Mouse (Mus musculus) ES-E14 (cell line): ENCODE results near the gene Nedd4. TPM values are rescaled to one million over a fixed set of nuclear protein-coding genes. Genes with fewer than 3 reads are reported as not detected.

Source experiments
- DNase-seq: peaks from one replicate; pipeline ENCODE4 v3.0.0-alpha.2; 2013; ENCODE audit warnings: low read depth, low spot score
- H3K27ac ChIP-seq: 2 replicates; pipeline ENCODE4 v1.5.1; 2012; ENCODE audit warnings: low read depth, mild to moderate bottlenecking, low read length, moderate library complexity, mixed read lengths; ENCODE audit not compliant: poor library complexity, insufficient read depth, severe bottlenecking
- H3K36me3 ChIP-seq: 2 replicates; pipeline ENCODE4 v1.6.1; 2012; ENCODE audit warnings: mild to moderate bottlenecking, low read length, moderate library complexity, mixed read lengths; ENCODE audit not compliant: control insufficient read depth, poor library complexity, insufficient read depth, severe bottlenecking
- H3K4me1 ChIP-seq, 2 experiments: fragments of 150-350 bp in 1 of 2; sonication (generic) in 1 of 2; 2 replicates each; pipeline ENCODE4 v1.6.1; 2012; ENCODE audit warnings: low read length in 2 of 2, mild to moderate bottlenecking in 1 of 2, mixed read lengths in 1 of 2; ENCODE audit not compliant: control insufficient read depth in 2 of 2, insufficient read depth in 2 of 2, poor library complexity in 1 of 2
- H3K4me3 ChIP-seq, 2 experiments: fragments of 150-350 bp in 1 of 2; sonication (generic) in 1 of 2; 2 replicates each; pipeline ENCODE4 v1.5.1; 2012; ENCODE audit warnings: low read length in 2 of 2, low read depth in 1 of 2, mild to moderate bottlenecking in 1 of 2, mixed read lengths in 1 of 2; ENCODE audit not compliant: insufficient read depth in 1 of 2, poor library complexity in 1 of 2, severe bottlenecking in 1 of 2
- H3K9ac ChIP-seq: 2 replicates; pipeline ENCODE4 v1.6.1; 2012; ENCODE audit warnings: low read depth, mild to moderate bottlenecking, low read length, mixed read lengths; ENCODE audit not compliant: poor library complexity, insufficient read depth, severe bottlenecking
- H3K9me3 ChIP-seq: fragments of 150-350 bp; sonication (generic); 2 replicates; pipeline ENCODE4 v1.6.1; 2012; ENCODE audit warnings: low read depth, mild to moderate bottlenecking, low read length; ENCODE audit not compliant: control insufficient read depth, insufficient read depth
- CHD2 ChIP-seq: IDR thresholded peaks from 2 replicates; pipeline ENCODE4 v1.6.1; 2014; ENCODE audit warnings: mild to moderate bottlenecking, low read depth, low read length, inconsistent platforms
- HCFC1 ChIP-seq: IDR thresholded peaks from 2 replicates; pipeline ENCODE4 v1.6.1; 2012; ENCODE audit warnings: low read length, inconsistent platforms, borderline replicate concordance; ENCODE audit not compliant: insufficient read depth
- MAFK ChIP-seq: IDR thresholded peaks from 2 replicates; pipeline ENCODE4 v1.6.1; 2014; ENCODE audit warnings: mild to moderate bottlenecking, low read depth, low read length, inconsistent platforms; ENCODE audit not compliant: insufficient read depth
- ZC3H11A ChIP-seq: IDR thresholded peaks from 2 replicates; pipeline ENCODE4 v1.6.1; 2012; ENCODE audit warnings: low read depth, mild to moderate bottlenecking, inconsistent platforms, low read length, borderline replicate concordance
- ZNF384 ChIP-seq: IDR thresholded peaks from 2 replicates; pipeline ENCODE4 v1.6.1; 2012; ENCODE audit warnings: low read depth, low read length, inconsistent platforms
- in situ Hi-C, 2 experiments: fragments of 600-800 bp; cut with MboI; formaldehyde crosslinking; loops; one replicate each; pipeline ENCODE4 v1.15.1; 2025; ENCODE audit warnings: low sequenced_read_pairs in 2 of 2, inconsistent platforms in 1 of 2; ENCODE audit not compliant: unreplicated experiment in 2 of 2
- total RNA-seq: library from RNA; depleted of rRNA; stranded (reverse); fragments of 300-350 nt; gene quantifications from 2 replicates; pipeline ENCODE4 v1.2.3, GENCODE M21; 2012

The Nedd4 gene
- total RNA-seq, 1 experiment: 324 TPM

DNA sequence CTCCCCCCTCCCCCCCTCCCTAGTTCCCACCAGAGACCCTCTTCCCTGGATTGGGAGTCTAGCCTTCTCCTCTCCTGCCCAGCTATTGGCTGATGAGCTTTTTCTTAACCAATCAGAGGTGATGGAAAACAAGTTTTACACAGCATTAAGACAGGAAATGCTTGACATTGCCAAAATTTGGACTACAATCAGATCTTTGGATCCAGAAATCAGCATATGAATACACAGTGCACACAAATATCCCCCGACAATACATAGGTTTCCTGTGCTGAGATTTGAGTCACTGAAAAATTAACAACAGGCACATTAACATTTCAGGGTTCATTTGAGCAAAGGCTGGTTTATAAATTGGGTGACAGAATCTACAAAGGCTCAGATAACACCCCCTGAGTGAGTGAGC lies 4.5 kb upstream of the Nedd4 start:
- Histone ChIP-seq H3K27ac (peak overlapping the region; percentile 18; the same call in 1 of the 2 replicates), H3K4me1 (peaks cover 5 to 34% of the 10 kb centered on the region in 2 experiments; a peak in 3 of 4 replicates), H3K9ac (no peak overlapping the region), H3K36me3 (no peaks in the 10 kb centered on the region), H3K9me3 (no peaks in the 10 kb centered on the region), H3K4me3 (no peak overlapping the region)
- TF ChIP-seq ZC3H11A (no peak), MAFK (no peak), CHD2 (no peak), ZNF384 (no peak), HCFC1 (no peak)
- in situ Hi-C loops: no loop called here
- no peak for DNase-seq

DNA sequence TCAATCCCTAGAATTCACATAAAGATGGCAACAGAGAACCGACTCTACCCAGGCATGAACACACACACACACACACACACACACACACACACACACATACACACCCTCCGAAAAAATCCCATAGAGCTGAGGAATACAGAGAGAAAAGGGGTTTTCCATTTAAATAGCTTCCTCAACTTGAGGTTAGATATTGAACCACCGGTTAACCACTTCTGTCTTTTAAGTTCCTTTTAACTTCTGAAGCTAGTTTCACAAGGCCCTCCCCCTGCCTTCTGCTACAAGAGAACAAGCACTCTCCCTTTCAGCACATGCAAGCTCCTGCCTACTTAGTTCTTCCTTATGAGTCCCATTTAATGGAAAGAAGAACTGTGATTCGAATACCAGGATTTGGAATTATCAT lies 2.0 kb upstream of the Nedd4 start:
- no peak overlapping the region; the same call in 1 of the 2 replicates for H3K27ac ChIP-seq

DNA sequence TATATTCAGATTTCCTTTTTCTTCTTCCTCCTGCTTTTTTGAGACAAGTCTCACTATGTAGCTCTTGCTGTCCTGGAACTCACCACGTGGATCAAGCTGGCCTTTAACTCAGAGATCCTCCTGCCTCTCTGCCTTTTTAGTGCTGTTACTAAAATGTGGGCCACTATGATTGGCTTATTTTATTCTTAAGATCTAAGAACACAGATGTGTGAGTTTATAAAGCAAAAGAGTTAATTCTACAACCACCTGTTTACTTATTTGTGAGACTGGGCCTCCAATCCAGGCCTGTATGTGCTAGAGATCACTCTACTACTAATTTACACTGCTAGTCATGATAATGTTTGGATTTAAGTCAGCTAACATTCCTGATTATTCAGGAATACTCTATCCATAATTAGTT lies 1.2 kb upstream of the Nedd4 start:
- in situ Hi-C loops: no loop called here
- Histone ChIP-seq H3K9me3 (no peaks in the 10 kb centered on the region), H3K27ac (no peak overlapping the region; the same call in 1 of the 2 replicates), H3K36me3 (peaks cover 20% of the 10 kb centered on the region), H3K4me3 (peak overlapping the region in 1 of 2 experiments; percentile 76; a peak in 2 of 4 replicates), H3K9ac (no peak overlapping the region), H3K4me1 (peaks cover 11 to 23% of the 10 kb centered on the region in 2 experiments; a peak in 3 of 4 replicates)
- no peak for TF ChIP-seq MAFK
- TF ChIP-seq ZC3H11A: no peak
- TF ChIP-seq ZNF384: no peak
- TF ChIP-seq CHD2: no peak
- no peak for TF ChIP-seq HCFC1
- DNase-seq: no peak

More for the DNA sequence above, 2.0 kb upstream of the Nedd4 start:
- in situ Hi-C loops: no loop called here
- Histone ChIP-seq H3K4me3 (no peak overlapping the region), H3K4me1 (peaks cover 6 to 27% of the 10 kb centered on the region in 2 experiments; a peak in 3 of 4 replicates), H3K36me3 (peaks cover 14% of the 10 kb centered on the region), H3K9me3 (no peaks in the 10 kb centered on the region), H3K9ac (no peak overlapping the region)
- TF ChIP-seq MAFK (no peak), CHD2 (no peak), ZC3H11A (no peak), ZNF384 (no peak), HCFC1 (no peak)
- DNase-seq: no peak

DNA sequence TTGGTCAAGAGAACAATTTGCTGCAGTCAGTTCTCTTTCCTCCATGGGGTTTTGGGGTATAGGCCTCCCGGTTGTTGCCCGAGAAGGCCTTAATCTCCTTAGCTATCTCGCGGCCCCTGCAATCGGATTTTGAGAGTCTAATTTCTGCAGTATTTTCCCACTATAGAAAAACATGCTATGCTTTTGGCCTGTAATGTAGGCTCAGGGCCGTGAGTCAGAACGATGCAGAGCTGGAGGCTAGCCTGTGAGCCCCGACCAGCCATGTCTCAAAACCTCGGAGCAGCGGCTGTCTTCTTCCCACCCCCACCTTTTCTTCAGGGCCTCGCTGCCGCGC lies 618 bp upstream of the Nedd4 start:
- TF ChIP-seq ZC3H11A (no peak), MAFK (no peak), HCFC1 (no peak), CHD2 (no peak), ZNF384 (no peak)
- peaks cover 20% of the 10 kb centered on the region for H3K36me3 ChIP-seq
- peak overlapping the region; percentile 76 to 100 for H3K4me3 ChIP-seq
- H3K9me3 ChIP-seq: no peaks in the 10 kb centered on the region
- peak overlapping the region; percentile 99 for H3K27ac ChIP-seq
- H3K9ac ChIP-seq: peak overlapping the region; percentile 99
- peaks cover 11 to 18% of the 10 kb centered on the region in 2 experiments; a peak in 3 of 4 replicates for H3K4me1 ChIP-seq
- in situ Hi-C loops: no loop called here
- no peak for DNase-seq
